Mouse (Mus musculus): ENCODE measurements at regions not wholly inside any gene's neighbourhood (a gene's known extent, or its start where the extent isn't known, plus 50 kb on each side); places are given as distances from the start of the nearest gene placed in this dataset.

- DNase-seq, result no peak
Observed at GRCm38 (mm10) chr2:12825902-12826301, 97.9 kb upstream of the Pter start.

DNA sequence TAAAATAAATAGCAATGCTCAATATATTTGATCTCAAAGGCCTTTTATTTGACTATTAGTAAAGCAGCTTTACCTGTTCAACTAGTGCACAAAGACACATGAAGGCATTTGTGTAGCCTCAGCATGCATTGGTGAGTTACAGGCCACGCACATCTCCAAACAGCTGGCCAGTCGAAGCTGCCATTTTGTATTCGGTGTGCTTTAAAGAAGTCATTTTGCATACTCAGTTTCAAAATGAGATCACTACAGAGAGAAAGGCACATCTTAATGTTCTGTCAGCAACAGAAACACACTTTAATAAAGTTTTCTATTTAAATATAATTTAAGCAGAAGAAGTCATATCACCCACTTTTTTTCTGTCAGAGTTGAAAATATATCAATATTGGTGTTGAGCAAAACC, 90.3 kb upstream of the Pter start:
- DNase-seq, result no peak

DNA sequence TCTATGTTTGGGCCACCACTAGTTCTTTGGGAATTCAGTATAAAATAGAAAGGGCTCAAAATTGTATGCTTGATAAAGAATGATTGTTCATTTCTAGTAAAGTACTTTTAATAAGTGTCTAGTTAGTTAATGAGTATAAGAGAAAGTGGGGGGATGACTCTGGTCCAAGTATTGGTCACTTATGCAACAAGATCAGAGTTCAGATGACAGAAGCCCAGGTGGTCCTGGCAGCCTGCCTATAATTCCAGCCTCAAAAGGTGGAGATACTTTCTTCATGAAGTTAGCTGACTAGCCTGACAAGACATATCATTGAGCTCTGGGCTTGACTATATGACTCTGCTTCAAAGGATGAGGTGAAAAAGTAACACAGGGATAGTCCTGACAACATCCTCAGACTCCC, 57.3 kb upstream of the Pter start:
- peak in 1 of 2 experiments; percentile 6 for DNase-seq

- DNase-seq, result no peak
Observed at GRCm38 (mm10) chr2:12868772-12869171, 55.1 kb upstream of the Pter start.

Data from cerebellum, postnatal 14 days (tissue).